8 mouse cellular contexts compared by ENCODE assay signal in genomic region chr3:96684822-96685156, GRCm38 (mm10). TPM values are rescaled to one million over a fixed set of nuclear protein-coding genes. Genes with fewer than 3 reads are reported as not detected.
DNase-seq lines count a peak whose midpoint lies in the region; ATAC-seq and TF ChIP-seq lines count a peak whose summit lies in the region.

No protein-coding gene starts in this region.

- WGBS in thymus, adult 2 months, result 30% methylated on average over 28 of the region's 28 CpGs
- 16% methylated on average over 28 of the region's 28 CpGs for WGBS in liver, embryonic 13.5 days (ENCODE audit: insufficient replicate concordance)

- DNase-seq in cerebellum, postnatal 25 days, result peak; percentile 44
- no peak for DNase-seq in cerebellum, adult 11 months
- DNase-seq in thymus, adult 2 months, result no peak
- no peak for DNase-seq in thymus, postnatal 25 days
- no peak for DNase-seq in liver, embryonic 13.5 days
- no peak for DNase-seq in T-cell, adult 2 months (ENCODE audit: low spot score)
- no peak for DNase-seq in Muller cell, postnatal 12 days (ENCODE audit: inconsistent ontology term)
- no peak for DNase-seq in layer of hippocampus, postnatal 10 days (ENCODE audit: low spot score in 2 of 2)

- no peak overlapping the region for H3K9ac ChIP-seq in liver, embryonic 13.5 days

- H3K27ac ChIP-seq in thymus, adult 2 months (ENCODE audit: control insufficient read depth, insufficient read depth, low read length), result no peak overlapping the region
- H3K27ac ChIP-seq in liver, embryonic 13.5 days, result no peak overlapping the region

- TF ChIP-seq POLR2A in thymus, adult 2 months (IDR thresholded peaks at IDR 0.05; ENCODE audit: control insufficient read depth, extremely low read depth, insufficient read depth, low read length, poor library complexity), result no peak

- peaks cover 4% of the 10 kb centered on the region; the same call in 1 of the 2 replicates for H3K27me3 ChIP-seq in thymus, adult 2 months (ENCODE audit: control insufficient read depth, insufficient read depth, low read length)
- H3K27me3 ChIP-seq in liver, embryonic 13.5 days, result peaks cover 74% of the 10 kb centered on the region

- H3K9me3 ChIP-seq in liver, embryonic 13.5 days (replicated peaks), result no peaks in the 10 kb centered on the region

- no peaks in the 10 kb centered on the region for H3K36me3 ChIP-seq in thymus, adult 2 months (ENCODE audit: control insufficient read depth, insufficient read depth, low read length)
- no peaks in the 10 kb centered on the region for H3K36me3 ChIP-seq in liver, embryonic 13.5 days

- H3K4me2 ChIP-seq in liver, embryonic 13.5 days, result peak overlapping the region; percentile 42

- no peaks in the 10 kb centered on the region for H3K4me1 ChIP-seq in thymus, adult 2 months (replicated peaks; ENCODE audit: control insufficient read depth, insufficient read depth, low read length)
- H3K4me1 ChIP-seq in liver, embryonic 13.5 days (replicated peaks), result peaks cover 9% of the 10 kb centered on the region

- no peak for ATAC-seq in liver, embryonic 13.5 days (ENCODE audit: low read depth)

- no peak for TF ChIP-seq CTCF in thymus, adult 2 months (IDR thresholded peaks at IDR 0.05; ENCODE audit: borderline replicate concordance, control insufficient read depth, extremely low read depth, insufficient read depth, low read length, poor library complexity)

- 0 out of 2 replicates have a peak overlapping the region, but pooled peaks have one; percentile 9 for H3K4me3 ChIP-seq in thymus, adult 2 months (ENCODE audit: control insufficient read depth, insufficient read depth, low read length)
- H3K4me3 ChIP-seq in liver, embryonic 13.5 days (replicated peaks), result peak overlapping the region; percentile 23; the same call in 1 of the 2 replicates

RNA-seq across cellular contexts. Expression of gene Pias3, which starts 11.4 kb away (rescaled TPM):
- 32.7 and 33.1 TPM in 2 replicates for polyA plus RNA-seq in thymus, adult 2 months (2012; rRNA removed)
- 6.1 and 8.5 TPM in 2 replicates for polyA plus RNA-seq in liver, embryonic 13.5 days (2015; fragmentation: Nextera tagmentation; extraction: Ambion mirVana)
- 10 to 100 TPM; 25.6 to 31.7 TPM for total RNA-seq in layer of hippocampus, postnatal 10 days (2021)

RNA-seq across cellular contexts. Expression of gene Ankrd35, which starts 14.9 kb away (rescaled TPM):
- 1.7 and 2.8 TPM in 2 replicates for polyA plus RNA-seq in thymus, adult 2 months (2012; rRNA removed)
- 0.38 and 0.59 TPM in 2 replicates for polyA plus RNA-seq in liver, embryonic 13.5 days (2015; fragmentation: Nextera tagmentation; extraction: Ambion mirVana)
- 1 to 10 TPM; 6.9 to 7.4 TPM for total RNA-seq in layer of hippocampus, postnatal 10 days (2021)

RNA-seq across cellular contexts. Expression of gene Nudt17, which starts 23.6 kb away (rescaled TPM):
- polyA plus RNA-seq in thymus, adult 2 months (2012; rRNA removed), result 12.2 and 17.9 TPM in 2 replicates
- 0.94 and 1.0 TPM in 2 replicates for polyA plus RNA-seq in liver, embryonic 13.5 days (2015; fragmentation: Nextera tagmentation; extraction: Ambion mirVana)
- 10 to 100 TPM in 1 of 2 experiments, 1 to 10 TPM in 1; 9.8 to 11.0 TPM for total RNA-seq in layer of hippocampus, postnatal 10 days (2021)

RNA-seq across cellular contexts. Expression of gene Itga10, which starts 39.4 kb away (rescaled TPM):
- 2.9 and 3.0 TPM in 2 replicates for polyA plus RNA-seq in thymus, adult 2 months (2012; rRNA removed)
- polyA plus RNA-seq in liver, embryonic 13.5 days (2015; fragmentation: Nextera tagmentation; extraction: Ambion mirVana), result 0.13 and 0.24 TPM in 2 replicates
- 1 to 10 TPM; 1.4 to 1.8 TPM for total RNA-seq in layer of hippocampus, postnatal 10 days (2021)

RNA-seq across cellular contexts. Expression of gene Polr3c, which starts 42.6 kb away (rescaled TPM):
- 49.3 and 51.1 TPM in 2 replicates for polyA plus RNA-seq in thymus, adult 2 months (2012; rRNA removed)
- 25.5 and 27.6 TPM in 2 replicates for polyA plus RNA-seq in liver, embryonic 13.5 days (2015; fragmentation: Nextera tagmentation; extraction: Ambion mirVana)
- 10 to 100 TPM; 26.4 to 28.1 TPM for total RNA-seq in layer of hippocampus, postnatal 10 days (2021)

Comparison
In these comparisons a context has a peak if more than half of its experiments do, and no peak if none do; other contexts are left out.
1. DNase-seq: peak in cerebellum, postnatal 25 days (2 of 2); none in cerebellum, adult 11 months (single experiment), thymus, adult 2 months (single experiment), thymus, postnatal 25 days (single experiment), liver, embryonic 13.5 days (single experiment), T-cell, adult 2 months (single experiment), Muller cell, postnatal 12 days (single experiment) and layer of hippocampus, postnatal 10 days (0 of 2).